Mouse (Mus musculus): ENCODE measurements around the gene Epb41. TPM values are rescaled to one million over a fixed set of nuclear protein-coding genes. Genes with fewer than 3 reads are reported as not detected.

The Epb41 gene
- polyA plus RNA-seq, 1 experiment from 2014 or later, result 73.7 TPM

GRCm38 (mm10) chr4:132018547-132018946, 56.6 kb downstream of the Epb41 start:
- H3K9ac ChIP-seq (replicated peaks), result no peak overlapping the region
- H3K4me3 ChIP-seq, result no peak overlapping the region
- no peaks in the 10 kb centered on the region for H3K9me3 ChIP-seq
- WGBS, result 19% methylated on average over 4 of the region's 4 CpGs
- no peak overlapping the region for H3K4me2 ChIP-seq (replicated peaks)
- no peaks in the 10 kb centered on the region for H3K4me1 ChIP-seq
- H3K36me3 ChIP-seq, result no peaks in the 10 kb centered on the region
- peaks cover 6% of the 10 kb centered on the region; the same call in 1 of the 2 replicates for H3K27me3 ChIP-seq
- no peak overlapping the region for H3K27ac ChIP-seq (replicated peaks)
- ATAC-seq (replicated peaks), result no peak

GRCm38 (mm10) chr4:132015374-132015773, 59.7 kb downstream of the Epb41 start:
- WGBS, result 70% methylated on average over 3 of the region's 3 CpGs
- Histone ChIP-seq H3K9ac (replicated peaks) (no peak overlapping the region), H3K36me3 (no peaks in the 10 kb centered on the region), H3K4me3 (no peak overlapping the region), H3K27me3 (peaks cover under 1% of the 10 kb centered on the region; the same call in 1 of the 2 replicates), H3K4me1 (peaks cover 5% of the 10 kb centered on the region; the same call in 1 of the 2 replicates), H3K9me3 (no peaks in the 10 kb centered on the region), H3K4me2 (replicated peaks) (no peak overlapping the region), H3K27ac (replicated peaks) (no peak overlapping the region)
- no peak for ATAC-seq (replicated peaks)

- Histone ChIP-seq H3K4me1 (peaks cover 5% of the 10 kb centered on the region; the same call in 1 of the 2 replicates), H3K9me3 (no peaks in the 10 kb centered on the region), H3K9ac (replicated peaks) (no peak overlapping the region), H3K27me3 (no peaks in the 10 kb centered on the region), H3K27ac (replicated peaks) (no peak overlapping the region), H3K4me2 (replicated peaks) (no peak overlapping the region), H3K4me3 (no peak overlapping the region), H3K36me3 (no peaks in the 10 kb centered on the region)
- ATAC-seq (replicated peaks), result no peak
- WGBS, result 72% methylated on average over 3 of the region's 3 CpGs
These were observed 63.5 kb downstream of the Epb41 start for GRCm38 (mm10) chr4:132011619-132012018.

- ATAC-seq (replicated peaks), result no peak
- no peak overlapping the region for H3K4me2 ChIP-seq (replicated peaks)
- no peaks in the 10 kb centered on the region for H3K27me3 ChIP-seq
- no peak overlapping the region for H3K27ac ChIP-seq (replicated peaks)
- 87% methylated on average over 8 of the region's 8 CpGs for WGBS
- peaks cover 9% of the 10 kb centered on the region; the same call in 1 of the 2 replicates for H3K36me3 ChIP-seq
- no peaks in the 10 kb centered on the region for H3K9me3 ChIP-seq
- no peak overlapping the region for H3K4me3 ChIP-seq
- peaks cover 5% of the 10 kb centered on the region; the same call in 1 of the 2 replicates for H3K4me1 ChIP-seq
- H3K9ac ChIP-seq (replicated peaks), result no peak overlapping the region
These were observed 64.7 kb downstream of the Epb41 start for GRCm38 (mm10) chr4:132010416-132010815.

- H3K36me3 ChIP-seq, result peaks cover 15% of the 10 kb centered on the region; the same call in 1 of the 2 replicates
- H3K4me1 ChIP-seq, result peaks cover 5% of the 10 kb centered on the region; the same call in 1 of the 2 replicates
- H3K4me3 ChIP-seq, result no peak overlapping the region
- WGBS, result 85% methylated on average over 5 of the region's 5 CpGs
- ATAC-seq (replicated peaks), result no peak
- no peak overlapping the region for H3K4me2 ChIP-seq (replicated peaks)
- H3K27me3 ChIP-seq, result no peaks in the 10 kb centered on the region
- no peaks in the 10 kb centered on the region for H3K9me3 ChIP-seq
- H3K27ac ChIP-seq (replicated peaks), result no peak overlapping the region
- H3K9ac ChIP-seq (replicated peaks), result no peak overlapping the region
These were observed 66.9 kb downstream of the Epb41 start for GRCm38 (mm10) chr4:132008191-132008590.

GRCm38 (mm10) chr4:132007123-132007522, 68.0 kb downstream of the Epb41 start:
- H3K4me3 ChIP-seq, result no peak overlapping the region
- no peak overlapping the region for H3K9ac ChIP-seq (replicated peaks)
- no peak overlapping the region for H3K27ac ChIP-seq (replicated peaks)
- no peaks in the 10 kb centered on the region for H3K9me3 ChIP-seq
- peaks cover 5% of the 10 kb centered on the region; the same call in 1 of the 2 replicates for H3K4me1 ChIP-seq
- ATAC-seq (replicated peaks), result no peak
- H3K4me2 ChIP-seq (replicated peaks), result no peak overlapping the region
- peaks cover 20% of the 10 kb centered on the region; the same call in 1 of the 2 replicates for H3K36me3 ChIP-seq
- 94% methylated on average over 7 of the region's 7 CpGs for WGBS
- H3K27me3 ChIP-seq, result no peaks in the 10 kb centered on the region

GRCm38 (mm10) chr4:131998641-131999040, 76.5 kb downstream of the Epb41 start:
- H3K36me3 ChIP-seq, result peaks cover 22% of the 10 kb centered on the region
- H3K9me3 ChIP-seq, result no peaks in the 10 kb centered on the region
- H3K9ac ChIP-seq (replicated peaks), result no peak overlapping the region
- H3K4me3 ChIP-seq, result no peak overlapping the region
- WGBS, result 93% methylated on average over 7 of the region's 7 CpGs
- H3K27me3 ChIP-seq, result no peaks in the 10 kb centered on the region
- no peak overlapping the region for H3K27ac ChIP-seq (replicated peaks)
- no peak overlapping the region for H3K4me2 ChIP-seq (replicated peaks)
- H3K4me1 ChIP-seq, result no peaks in the 10 kb centered on the region
- no peak for ATAC-seq (replicated peaks)

GRCm38 (mm10) chr4:131997476-131997875, 77.6 kb downstream of the Epb41 start:
- Histone ChIP-seq H3K36me3 (peaks cover 14% of the 10 kb centered on the region), H3K27me3 (no peaks in the 10 kb centered on the region), H3K4me2 (replicated peaks) (no peak overlapping the region), H3K4me1 (no peaks in the 10 kb centered on the region), H3K9ac (replicated peaks) (no peak overlapping the region), H3K9me3 (no peaks in the 10 kb centered on the region), H3K27ac (replicated peaks) (no peak overlapping the region), H3K4me3 (no peak overlapping the region)
- ATAC-seq (replicated peaks), result no peak
- 73% methylated on average over 5 of the region's 5 CpGs for WGBS

- H3K9me3 ChIP-seq, result no peaks in the 10 kb centered on the region
- no peak for ATAC-seq (replicated peaks)
- no peak overlapping the region for H3K4me2 ChIP-seq (replicated peaks)
- no peak overlapping the region for H3K9ac ChIP-seq (replicated peaks)
- H3K27me3 ChIP-seq, result no peaks in the 10 kb centered on the region
- no peak overlapping the region for H3K4me3 ChIP-seq
- H3K27ac ChIP-seq (replicated peaks), result no peak overlapping the region
- 37% methylated on average over 5 of the region's 5 CpGs for WGBS
- peaks cover 14% of the 10 kb centered on the region for H3K36me3 ChIP-seq
- no peaks in the 10 kb centered on the region for H3K4me1 ChIP-seq
These were observed 78.1 kb downstream of the Epb41 start for GRCm38 (mm10) chr4:131996985-131997384.

GRCm38 (mm10) chr4:131993792-131994191, 81.3 kb downstream of the Epb41 start:
- no peak overlapping the region for H3K27ac ChIP-seq (replicated peaks)
- H3K4me3 ChIP-seq, result no peak overlapping the region
- H3K36me3 ChIP-seq, result peaks cover 16% of the 10 kb centered on the region
- H3K4me1 ChIP-seq, result no peaks in the 10 kb centered on the region
- no peak for ATAC-seq (replicated peaks)
- 49% methylated on average over 3 of the region's 3 CpGs for WGBS
- H3K9ac ChIP-seq (replicated peaks), result no peak overlapping the region
- H3K4me2 ChIP-seq (replicated peaks), result no peak overlapping the region
- H3K27me3 ChIP-seq, result no peaks in the 10 kb centered on the region
- no peaks in the 10 kb centered on the region for H3K9me3 ChIP-seq

GRCm38 (mm10) chr4:131982881-131983538, 92.1 kb downstream of the Epb41 start:
- H3K27ac ChIP-seq (replicated peaks), result 0 out of 2 replicates have a peak overlapping the region, but pooled peaks have one; percentile 21
- peaks cover 15% of the 10 kb centered on the region for H3K4me1 ChIP-seq
- whole genome bisulfite sequencing, result 4% methylated on average over 4 of the region's 4 CpGs
- H3K27me3 ChIP-seq, result peaks cover 10% of the 10 kb centered on the region; the same call in 1 of the 2 replicates
- H3K4me3 ChIP-seq, result no peak overlapping the region
- H3K9ac ChIP-seq (replicated peaks), result no peak overlapping the region
- peaks cover 21% of the 10 kb centered on the region for H3K36me3 ChIP-seq
- no peak overlapping the region for H3K4me2 ChIP-seq (replicated peaks)
- 0 out of 2 replicates have a peak, but pooled peaks have one; percentile 48 for ATAC-seq (replicated peaks)
- no peaks in the 10 kb centered on the region for H3K9me3 ChIP-seq

GRCm38 (mm10) chr4:131981755-131982154, 93.4 kb downstream of the Epb41 start:
- Histone ChIP-seq H3K27me3 (peaks cover 10% of the 10 kb centered on the region; the same call in 1 of the 2 replicates), H3K4me1 (peaks cover 15% of the 10 kb centered on the region), H3K36me3 (peaks cover 17% of the 10 kb centered on the region), H3K4me3 (no peak overlapping the region), H3K9ac (replicated peaks) (no peak overlapping the region), H3K27ac (replicated peaks) (no peak overlapping the region), H3K4me2 (replicated peaks) (no peak overlapping the region), H3K9me3 (no peaks in the 10 kb centered on the region)
- ATAC-seq (replicated peaks), result no peak

Measured in forebrain, embryonic 15.5 days (tissue).